Mouse (Mus musculus): ENCODE data around the gene Olfm2.

DNA sequence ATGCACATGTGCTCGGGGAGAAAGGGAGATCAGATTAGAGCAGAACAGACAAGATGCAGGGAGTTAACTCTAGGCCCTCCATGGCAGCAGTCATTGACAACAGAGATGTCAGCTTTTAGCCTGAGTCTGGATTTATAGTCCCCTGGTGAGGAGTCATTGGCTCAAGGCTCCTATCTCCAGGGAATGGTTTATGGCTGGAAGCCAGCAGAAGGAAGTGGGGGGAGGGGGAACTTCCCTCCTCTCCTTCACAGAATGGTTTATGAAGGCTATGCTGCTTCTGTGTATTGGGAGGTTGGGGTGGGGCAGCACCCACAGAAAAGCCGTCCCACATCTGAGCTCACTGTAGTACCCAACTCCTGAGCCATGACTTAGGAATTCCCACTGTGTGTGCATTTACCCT, 24.6 kb downstream of the Olfm2 start:
- no peak for TF ChIP-seq POLR2A (IDR thresholded peaks at IDR 0.05; ENCODE audit: low read depth, low read length)
- TF ChIP-seq CTCF (IDR thresholded peaks at IDR 0.05; ENCODE audit: borderline replicate concordance, insufficient read depth, low read length): no peak

Measured in embryonic fibroblast, embryonic 13.5 days (primary cell).